Mouse (Mus musculus): ENCODE data around the gene Rgma. TPM values are rescaled to one million over a fixed set of nuclear protein-coding genes. Genes with fewer than 3 reads are reported as not detected.

Gene Rgma
- polyA plus RNA-seq, 1 experiment from 2014 or later = 4.8 TPM

DNA sequence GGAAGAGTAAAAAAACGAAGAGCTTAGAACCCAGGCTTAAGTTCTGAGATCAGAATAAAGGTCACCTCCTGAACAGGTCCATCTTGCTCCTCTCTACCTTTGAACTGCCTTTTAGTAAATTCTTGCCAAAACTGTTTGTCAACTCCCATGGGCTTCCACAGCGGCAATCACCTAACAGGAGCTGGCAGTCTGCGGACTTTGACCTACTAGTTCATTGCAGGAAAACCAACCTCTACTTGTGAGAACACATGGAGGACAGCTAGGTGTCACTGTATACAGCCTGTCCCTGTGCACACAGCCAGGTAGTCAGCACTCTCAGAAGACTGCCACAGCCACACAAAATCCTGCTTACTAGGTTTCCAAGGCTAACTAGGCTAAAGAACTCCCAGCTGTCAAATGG is 66.5 kb downstream of the Rgma start:
- Histone ChIP-seq H3K4me3 (ENCODE audit: low read depth, low read length) (no peak overlapping the region), H3K27me3 (replicated peaks; ENCODE audit: insufficient read depth, low read length) (no peaks in the 10 kb centered on the region), H3K36me3 (ENCODE audit: insufficient read depth, low read length) (peaks cover 67% of the 10 kb centered on the region), H3K27ac (ENCODE audit: low read length) (no peak overlapping the region), H3K9ac (replicated peaks; ENCODE audit: low read depth) (no peak overlapping the region), H3K9me3 (ENCODE audit: low read length) (no peaks in the 10 kb centered on the region), H3K4me2 (replicated peaks; ENCODE audit: low read depth, low read length) (no peak overlapping the region), H3K4me1 (ENCODE audit: insufficient read depth, low read depth, low read length) (no peaks in the 10 kb centered on the region)
- DNase-seq (ENCODE audit: low spot score) (no peak), ATAC-seq (no peak)
- 98% methylated on average over 3 of the region's 3 CpGs for WGBS
- TF ChIP-seq EP300 (IDR thresholded peaks at IDR 0.05) (no peak), CTCF (IDR thresholded peaks at IDR 0.05) (no peak)

DNA sequence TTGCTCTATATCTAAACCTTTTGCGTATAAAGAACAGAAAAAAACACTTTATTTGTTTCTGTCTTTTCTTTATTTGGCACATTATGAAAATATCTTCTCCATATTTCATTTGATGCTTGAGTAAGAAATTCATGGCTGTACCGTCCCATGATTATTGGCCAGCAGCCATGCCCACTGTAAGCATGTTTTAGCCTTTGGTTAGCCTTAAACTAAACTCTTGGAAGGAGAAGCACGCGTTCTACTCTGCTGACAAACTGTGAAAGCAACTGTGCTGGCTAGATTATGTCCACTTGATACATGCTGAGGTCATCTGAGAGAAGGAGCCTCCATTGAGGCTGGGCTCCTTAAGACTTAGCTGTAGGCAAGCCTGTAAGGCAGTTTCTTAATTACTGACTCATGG is 66.9 kb downstream of the Rgma start:
- H3K36me3 ChIP-seq (ENCODE audit: insufficient read depth, low read length) = peaks cover 67% of the 10 kb centered on the region
- ATAC-seq (no peak), DNase-seq (ENCODE audit: low spot score) (no peak)
- H3K9ac ChIP-seq (replicated peaks; ENCODE audit: low read depth) = no peak overlapping the region
- H3K27me3 ChIP-seq (replicated peaks; ENCODE audit: insufficient read depth, low read length) = no peaks in the 10 kb centered on the region
- no peak overlapping the region for H3K27ac ChIP-seq (ENCODE audit: low read length)
- no peaks in the 10 kb centered on the region for H3K9me3 ChIP-seq (ENCODE audit: low read length)
- WGBS = 85% methylated on average over 4 of the region's 4 CpGs
- no peak overlapping the region for H3K4me3 ChIP-seq (ENCODE audit: low read depth, low read length)
- TF ChIP-seq EP300 (IDR thresholded peaks at IDR 0.05) (no peak), CTCF (IDR thresholded peaks at IDR 0.05) (no peak)
- no peak overlapping the region for H3K4me2 ChIP-seq (replicated peaks; ENCODE audit: low read depth, low read length)
- H3K4me1 ChIP-seq (ENCODE audit: insufficient read depth, low read depth, low read length) = no peaks in the 10 kb centered on the region

DNA sequence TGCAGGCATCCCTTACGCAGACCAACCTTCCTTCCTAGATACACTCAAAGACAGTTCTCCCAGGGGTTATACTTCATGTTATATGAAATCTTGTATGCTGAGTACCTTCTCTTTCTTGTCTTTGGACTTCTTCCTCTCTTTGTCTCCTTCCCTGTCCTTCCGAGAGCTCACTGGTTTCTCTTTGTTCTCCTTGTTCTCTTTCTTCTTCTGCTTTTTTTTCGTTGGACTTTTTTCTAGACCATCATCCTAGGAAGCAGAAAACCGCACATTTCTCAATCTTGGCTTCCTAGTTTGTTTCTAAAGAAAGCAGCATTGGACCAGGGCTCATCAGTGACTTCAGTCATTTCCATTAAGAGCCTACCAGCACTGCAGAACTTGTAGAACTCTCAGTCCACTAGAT is 76.3 kb downstream of the Rgma start:
- H3K4me2 ChIP-seq (replicated peaks; ENCODE audit: low read depth, low read length) = no peak overlapping the region
- no peak for ATAC-seq
- WGBS = 91% methylated on average over 4 of the region's 4 CpGs

GRCm38 (mm10) chr7:73452187-73452808 is 77.0 kb downstream of the Rgma start:
- H3K9me3 ChIP-seq (ENCODE audit: low read length) = no peaks in the 10 kb centered on the region
- TF ChIP-seq CTCF (IDR thresholded peaks at IDR 0.05) = no peak
- TF ChIP-seq EP300 (IDR thresholded peaks at IDR 0.05) = no peak
- H3K4me2 ChIP-seq (replicated peaks; ENCODE audit: low read depth, low read length) = no peak overlapping the region
- DNase-seq (ENCODE audit: low spot score) = no peak
- peaks cover 71% of the 10 kb centered on the region for H3K36me3 ChIP-seq (ENCODE audit: insufficient read depth, low read length)
- 89% methylated on average over 3 of the region's 3 CpGs for WGBS
- no peak for ATAC-seq
- H3K27ac ChIP-seq (ENCODE audit: low read length) = no peak overlapping the region
- no peaks in the 10 kb centered on the region for H3K4me1 ChIP-seq (ENCODE audit: insufficient read depth, low read depth, low read length)
- no peak overlapping the region for H3K9ac ChIP-seq (replicated peaks; ENCODE audit: low read depth)
- no peak overlapping the region for H3K4me3 ChIP-seq (ENCODE audit: low read depth, low read length)
- H3K27me3 ChIP-seq (replicated peaks; ENCODE audit: insufficient read depth, low read length) = no peaks in the 10 kb centered on the region

More for the DNA sequence above, 76.3 kb downstream of the Rgma start:
- no peak for TF ChIP-seq CTCF (IDR thresholded peaks at IDR 0.05)
- no peak for TF ChIP-seq EP300 (IDR thresholded peaks at IDR 0.05)
- Histone ChIP-seq H3K4me3 (ENCODE audit: low read depth, low read length) (no peak overlapping the region), H3K36me3 (ENCODE audit: insufficient read depth, low read length) (peaks cover 76% of the 10 kb centered on the region), H3K27me3 (replicated peaks; ENCODE audit: insufficient read depth, low read length) (no peaks in the 10 kb centered on the region), H3K9ac (replicated peaks; ENCODE audit: low read depth) (no peak overlapping the region), H3K9me3 (ENCODE audit: low read length) (no peaks in the 10 kb centered on the region), H3K27ac (ENCODE audit: low read length) (no peak overlapping the region), H3K4me1 (ENCODE audit: insufficient read depth, low read depth, low read length) (no peaks in the 10 kb centered on the region)
- DNase-seq (ENCODE audit: low spot score) = no peak

DNA sequence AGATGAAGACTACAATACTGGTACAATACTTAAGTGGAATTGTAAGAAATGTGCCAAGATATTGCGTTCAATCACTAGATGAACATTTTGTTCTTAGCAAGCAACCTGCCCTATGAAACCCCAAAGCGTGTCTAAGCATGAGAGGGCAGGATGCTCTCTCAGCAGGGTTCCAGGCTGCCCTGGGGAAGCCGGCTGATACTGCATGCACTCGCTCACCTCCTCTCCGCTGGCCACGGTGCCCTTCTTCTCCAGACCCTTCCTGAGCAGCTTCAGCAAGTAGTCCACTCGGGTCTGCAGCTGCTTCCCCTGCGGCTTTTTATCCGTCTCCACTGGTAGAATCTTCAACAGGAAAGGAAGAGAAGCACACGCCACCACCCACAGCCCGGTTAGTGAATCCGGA is 78.8 kb downstream of the Rgma start:
- H3K9me3 ChIP-seq (ENCODE audit: low read length) = no peaks in the 10 kb centered on the region
- H3K27ac ChIP-seq (ENCODE audit: low read length) = no peak overlapping the region
- 90% methylated on average over 12 of the region's 12 CpGs for WGBS
- no peak for DNase-seq (ENCODE audit: low spot score)
- ATAC-seq = no peak
- H3K9ac ChIP-seq (replicated peaks; ENCODE audit: low read depth) = no peak overlapping the region
- no peaks in the 10 kb centered on the region for H3K4me1 ChIP-seq (ENCODE audit: insufficient read depth, low read depth, low read length)
- H3K4me3 ChIP-seq (ENCODE audit: low read depth, low read length) = no peak overlapping the region
- no peaks in the 10 kb centered on the region for H3K27me3 ChIP-seq (replicated peaks; ENCODE audit: insufficient read depth, low read length)
- no peak overlapping the region for H3K4me2 ChIP-seq (replicated peaks; ENCODE audit: low read depth, low read length)
- TF ChIP-seq CTCF (IDR thresholded peaks at IDR 0.05) (no peak), EP300 (IDR thresholded peaks at IDR 0.05) (no peak)
- peaks cover 59% of the 10 kb centered on the region for H3K36me3 ChIP-seq (ENCODE audit: insufficient read depth, low read length)

DNA sequence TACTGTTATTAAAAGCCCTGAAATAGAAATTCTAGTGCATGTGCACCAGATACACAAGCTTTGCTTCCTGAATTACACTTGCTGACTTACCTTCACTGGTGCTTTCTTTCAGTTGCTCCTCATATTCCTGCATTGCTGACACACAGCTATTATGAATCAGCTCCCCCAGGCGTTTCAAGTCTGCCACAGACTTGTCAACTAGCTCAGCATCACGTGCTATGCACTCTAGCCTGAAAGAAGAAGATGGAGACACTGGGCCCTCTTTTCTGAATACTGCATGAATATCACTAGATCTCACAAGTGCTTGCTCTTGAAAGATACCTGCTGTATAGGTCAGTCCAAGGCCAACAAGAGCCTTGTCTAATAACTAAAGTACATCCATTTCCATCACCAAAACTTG is 88.2 kb downstream of the Rgma start:
- no peaks in the 10 kb centered on the region for H3K27me3 ChIP-seq (replicated peaks; ENCODE audit: insufficient read depth, low read length)
- ATAC-seq (no peak), DNase-seq (ENCODE audit: low spot score) (no peak)
- no peaks in the 10 kb centered on the region for H3K9me3 ChIP-seq (ENCODE audit: low read length)
- H3K27ac ChIP-seq (ENCODE audit: low read length) = no peak overlapping the region
- no peaks in the 10 kb centered on the region for H3K4me1 ChIP-seq (ENCODE audit: insufficient read depth, low read depth, low read length)
- peaks cover 54% of the 10 kb centered on the region for H3K36me3 ChIP-seq (ENCODE audit: insufficient read depth, low read length)
- H3K4me2 ChIP-seq (replicated peaks; ENCODE audit: low read depth, low read length) = no peak overlapping the region
- 82% methylated on average over 2 of the region's 2 CpGs for WGBS
- TF ChIP-seq CTCF (IDR thresholded peaks at IDR 0.05) (no peak), EP300 (IDR thresholded peaks at IDR 0.05) (no peak)
- H3K9ac ChIP-seq (replicated peaks; ENCODE audit: low read depth) = no peak overlapping the region
- no peak overlapping the region for H3K4me3 ChIP-seq (ENCODE audit: low read depth, low read length)

- WGBS = 89% methylated on average over 3 of the region's 3 CpGs
Measured at GRCm38 (mm10) chr7:73467741-73468140, 92.4 kb downstream of the Rgma start.

More at GRCm38 (mm10) chr7:73467741-73468140, 92.4 kb downstream of the Rgma start:
- Histone ChIP-seq H3K4me2 (replicated peaks; ENCODE audit: low read depth, low read length) (no peak overlapping the region), H3K4me3 (ENCODE audit: low read depth, low read length) (no peak overlapping the region), H3K9ac (replicated peaks; ENCODE audit: low read depth) (no peak overlapping the region), H3K4me1 (ENCODE audit: insufficient read depth, low read depth, low read length) (no peaks in the 10 kb centered on the region), H3K27me3 (replicated peaks; ENCODE audit: insufficient read depth, low read length) (no peaks in the 10 kb centered on the region), H3K36me3 (ENCODE audit: insufficient read depth, low read length) (peaks cover 70% of the 10 kb centered on the region), H3K27ac (ENCODE audit: low read length) (no peak overlapping the region), H3K9me3 (ENCODE audit: low read length) (no peaks in the 10 kb centered on the region)
- TF ChIP-seq EP300 (IDR thresholded peaks at IDR 0.05) = no peak
- no peak for TF ChIP-seq CTCF (IDR thresholded peaks at IDR 0.05)
- no peak for DNase-seq (ENCODE audit: low spot score)
- no peak for ATAC-seq

Other genes starting within 250 kb of the Rgma start
- gene Chd2, start 166.3 kb downstream of the Rgma start, polyA plus RNA-seq (2015; fragmentation: Nextera tagmentation; extraction: Ambion mirVana) = 38.0 and 39.9 TPM in 2 replicates